Comparison of ENCODE assay signal across 16 mouse cellular contexts in the genomic region with DNA sequence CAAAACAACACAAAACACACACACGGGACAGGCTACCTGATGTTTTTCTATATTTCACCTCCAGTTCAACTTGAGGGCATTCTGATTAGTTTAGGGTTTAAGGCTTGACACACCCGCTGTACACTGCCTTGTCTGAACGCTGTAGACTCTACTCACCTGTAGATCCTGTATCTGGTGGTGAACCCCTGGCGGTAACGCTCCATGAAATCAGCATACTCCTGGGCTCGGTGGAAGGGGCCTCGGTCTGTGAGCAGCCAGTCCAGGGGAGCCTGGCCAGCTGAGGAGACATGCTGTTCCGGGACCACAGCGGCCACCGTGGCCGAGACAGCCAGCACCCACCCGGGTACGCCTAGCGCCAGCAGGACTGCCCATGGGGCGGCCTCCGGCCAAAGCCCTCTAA.
DNase-seq lines count a peak whose midpoint lies in the region; ATAC-seq lines count a peak whose summit lies in the region.
"Had no signal": no experiment of that assay in that cellular context is flagged by ENCODE, and none has a peak within 500 bp of the region (broad histone marks: within the 10 kb centered on the region; RNA-seq: fewer than 3 reads in every experiment).

No protein-coding gene starts in this region.

- no peaks in the 10 kb centered on the region; the same call in 1 of the 2 replicates for H3K4me1 ChIP-seq in forebrain, embryonic 11.5 days (replicated peaks; ENCODE audit: control insufficient read depth, insufficient read depth, low read length)
- H3K4me1 ChIP-seq in forebrain, embryonic 14.5 days (ENCODE audit: control insufficient read depth, insufficient read depth, low read length) = peaks cover 9% of the 10 kb centered on the region; the same call in 1 of the 2 replicates
- H3K4me1 ChIP-seq in hindbrain, embryonic 15.5 days (replicated peaks) = peaks cover 19% of the 10 kb centered on the region
- H3K4me1 ChIP-seq in hindbrain, embryonic 12.5 days = peaks cover 17% of the 10 kb centered on the region
- peaks cover 12% of the 10 kb centered on the region for H3K4me1 ChIP-seq in midbrain, embryonic 13.5 days (replicated peaks)
- H3K4me1 ChIP-seq in midbrain, embryonic 15.5 days = peaks cover 10% of the 10 kb centered on the region; the same call in 1 of the 2 replicates
- 0 out of 2 replicates have a peak, but pooled peaks cover 2% of the 10 kb centered on the region for H3K4me1 ChIP-seq in midbrain, embryonic 16.5 days (ENCODE audit: control insufficient read depth, insufficient read depth, low read length)
- H3K4me1 ChIP-seq: liver, embryonic 13.5 days had no signal

- no peaks in the 10 kb centered on the region for H3K36me3 ChIP-seq in forebrain, embryonic 11.5 days (ENCODE audit: control insufficient read depth, insufficient read depth, low read length)
- no peaks in the 10 kb centered on the region for H3K36me3 ChIP-seq in forebrain, embryonic 14.5 days (ENCODE audit: control insufficient read depth, insufficient read depth, low read length)
- no peaks in the 10 kb centered on the region for H3K36me3 ChIP-seq in hindbrain, embryonic 15.5 days
- no peaks in the 10 kb centered on the region for H3K36me3 ChIP-seq in hindbrain, embryonic 12.5 days
- no peaks in the 10 kb centered on the region for H3K36me3 ChIP-seq in midbrain, embryonic 13.5 days
- H3K36me3 ChIP-seq in midbrain, embryonic 15.5 days (replicated peaks) = no peaks in the 10 kb centered on the region
- no peaks in the 10 kb centered on the region for H3K36me3 ChIP-seq in midbrain, embryonic 16.5 days (ENCODE audit: control insufficient read depth, insufficient read depth, low read length)
- H3K36me3 ChIP-seq: heart, embryonic 13.5 days; limb, embryonic 13.5 days; liver, embryonic 13.5 days had no signal

- no peak overlapping the region for H3K4me2 ChIP-seq in forebrain, embryonic 11.5 days (ENCODE audit: low read depth, low read length, severe bottlenecking)
- H3K4me2 ChIP-seq in forebrain, embryonic 14.5 days (ENCODE audit: low read length) = no peak overlapping the region
- H3K4me2 ChIP-seq in hindbrain, embryonic 15.5 days = no peak overlapping the region
- H3K4me2 ChIP-seq in hindbrain, embryonic 12.5 days (replicated peaks) = no peak overlapping the region
- H3K4me2 ChIP-seq in midbrain, embryonic 13.5 days (replicated peaks) = no peak overlapping the region
- H3K4me2 ChIP-seq in midbrain, embryonic 15.5 days = no peak overlapping the region
- no peak overlapping the region for H3K4me2 ChIP-seq in midbrain, embryonic 16.5 days (ENCODE audit: low read length)
- H3K4me2 ChIP-seq: limb, embryonic 13.5 days; liver, embryonic 13.5 days had no signal

- H3K27me3 ChIP-seq in forebrain, embryonic 11.5 days (ENCODE audit: control insufficient read depth, insufficient read depth, low read length) = no peaks in the 10 kb centered on the region
- H3K27me3 ChIP-seq in forebrain, embryonic 14.5 days (replicated peaks; ENCODE audit: control insufficient read depth, insufficient read depth, low read length) = no peaks in the 10 kb centered on the region
- 0 out of 2 replicates have a peak, but pooled peaks cover 5% of the 10 kb centered on the region for H3K27me3 ChIP-seq in hindbrain, embryonic 15.5 days
- H3K27me3 ChIP-seq in hindbrain, embryonic 12.5 days = peaks cover 5% of the 10 kb centered on the region
- H3K27me3 ChIP-seq in midbrain, embryonic 13.5 days = peaks cover 4% of the 10 kb centered on the region; the same call in 1 of the 2 replicates
- H3K27me3 ChIP-seq in midbrain, embryonic 15.5 days (replicated peaks) = no peaks in the 10 kb centered on the region
- H3K27me3 ChIP-seq in midbrain, embryonic 16.5 days (ENCODE audit: control insufficient read depth, insufficient read depth, low read depth, low read length) = no peaks in the 10 kb centered on the region
- H3K27me3 ChIP-seq: heart, embryonic 13.5 days; limb, embryonic 13.5 days; liver, embryonic 13.5 days had no signal

- ATAC-seq in forebrain, embryonic 11.5 days (replicated peaks; ENCODE audit: low FRiP score) = no peak
- no peak for ATAC-seq in forebrain, embryonic 14.5 days
- 0 out of 2 replicates have a peak, but pooled peaks have one; percentile 28 for ATAC-seq in hindbrain, embryonic 15.5 days (ENCODE audit: low FRiP score, low read depth)
- no peak for ATAC-seq in hindbrain, embryonic 12.5 days (ENCODE audit: low FRiP score)
- peak; percentile 30; the same call in 1 of the 2 replicates for ATAC-seq in midbrain, embryonic 13.5 days
- ATAC-seq in midbrain, embryonic 15.5 days (replicated peaks) = no peak
- ATAC-seq in midbrain, embryonic 16.5 days = peak; percentile 41; the same call in 1 of the 2 replicates

- no peaks in the 10 kb centered on the region for H3K9me3 ChIP-seq in forebrain, embryonic 11.5 days (ENCODE audit: control insufficient read depth, low read length)
- no peaks in the 10 kb centered on the region for H3K9me3 ChIP-seq in forebrain, embryonic 14.5 days (replicated peaks; ENCODE audit: control insufficient read depth, low read length)
- H3K9me3 ChIP-seq in hindbrain, embryonic 15.5 days = no peaks in the 10 kb centered on the region
- no peaks in the 10 kb centered on the region for H3K9me3 ChIP-seq in hindbrain, embryonic 12.5 days (replicated peaks)
- H3K9me3 ChIP-seq in midbrain, embryonic 13.5 days = no peaks in the 10 kb centered on the region
- H3K9me3 ChIP-seq in midbrain, embryonic 15.5 days = no peaks in the 10 kb centered on the region
- no peaks in the 10 kb centered on the region for H3K9me3 ChIP-seq in midbrain, embryonic 16.5 days (replicated peaks; ENCODE audit: control insufficient read depth, low read length, poor library complexity, severe bottlenecking)
- H3K9me3 ChIP-seq: heart, embryonic 13.5 days; limb, embryonic 13.5 days; liver, embryonic 13.5 days had no signal

- no peak overlapping the region for H3K9ac ChIP-seq in forebrain, embryonic 11.5 days (ENCODE audit: low read length)
- H3K9ac ChIP-seq in forebrain, embryonic 14.5 days (ENCODE audit: low read length) = no peak overlapping the region
- H3K9ac ChIP-seq in hindbrain, embryonic 15.5 days = no peak overlapping the region
- H3K9ac ChIP-seq in hindbrain, embryonic 12.5 days = no peak overlapping the region
- no peak overlapping the region for H3K9ac ChIP-seq in midbrain, embryonic 13.5 days (replicated peaks)
- no peak overlapping the region for H3K9ac ChIP-seq in midbrain, embryonic 15.5 days
- no peak overlapping the region for H3K9ac ChIP-seq in midbrain, embryonic 16.5 days (ENCODE audit: low read depth, low read length)
- H3K9ac ChIP-seq: heart, embryonic 13.5 days; limb, embryonic 13.5 days; liver, embryonic 13.5 days had no signal

- 37% methylated on average over 16 of the region's 16 CpGs for WGBS in forebrain, embryonic 11.5 days
- WGBS in forebrain, embryonic 14.5 days = 37% methylated on average over 16 of the region's 16 CpGs
- 36% methylated on average over 16 of the region's 16 CpGs for WGBS in hindbrain, embryonic 15.5 days
- WGBS in hindbrain, embryonic 12.5 days = 31% methylated on average over 16 of the region's 16 CpGs
- 40% methylated on average over 16 of the region's 16 CpGs for WGBS in midbrain, embryonic 13.5 days
- 35% methylated on average over 16 of the region's 16 CpGs for WGBS in midbrain, embryonic 15.5 days
- WGBS in midbrain, embryonic 16.5 days = 32% methylated on average over 16 of the region's 16 CpGs

- H3K27ac ChIP-seq in forebrain, embryonic 11.5 days (ENCODE audit: low read depth, low read length) = no peak overlapping the region
- no peak overlapping the region for H3K27ac ChIP-seq in forebrain, embryonic 14.5 days (ENCODE audit: low read depth, low read length)
- no peak overlapping the region for H3K27ac ChIP-seq in hindbrain, embryonic 15.5 days (replicated peaks)
- H3K27ac ChIP-seq in hindbrain, embryonic 12.5 days = no peak overlapping the region
- H3K27ac ChIP-seq in midbrain, embryonic 13.5 days = no peak overlapping the region
- no peak overlapping the region for H3K27ac ChIP-seq in midbrain, embryonic 15.5 days
- no peak overlapping the region for H3K27ac ChIP-seq in midbrain, embryonic 16.5 days (ENCODE audit: low read length)
- H3K27ac ChIP-seq: limb, embryonic 13.5 days; liver, embryonic 13.5 days had no signal

- H3K4me3 ChIP-seq in forebrain, embryonic 11.5 days (ENCODE audit: low read depth, low read length) = no peak overlapping the region
- H3K4me3 ChIP-seq in forebrain, embryonic 14.5 days (ENCODE audit: low read depth, low read length) = no peak overlapping the region
- no peak overlapping the region for H3K4me3 ChIP-seq in hindbrain, embryonic 15.5 days
- no peak overlapping the region for H3K4me3 ChIP-seq in hindbrain, embryonic 12.5 days
- H3K4me3 ChIP-seq in midbrain, embryonic 13.5 days (replicated peaks) = no peak overlapping the region
- H3K4me3 ChIP-seq in midbrain, embryonic 15.5 days = no peak overlapping the region
- H3K4me3 ChIP-seq in midbrain, embryonic 16.5 days (ENCODE audit: low read depth, low read length) = no peak overlapping the region
- H3K4me3 ChIP-seq: heart, embryonic 13.5 days; limb, embryonic 13.5 days; liver, embryonic 13.5 days had no signal

- peak; percentile 55 for DNase-seq in forebrain, embryonic 11.5 days (ENCODE audit: low spot score)
- no peak for DNase-seq in forebrain, embryonic 14.5 days (ENCODE audit: low spot score)
- no peak for DNase-seq in spleen, postnatal 14 days (ENCODE audit: low spot score in 2 of 2)
- DNase-seq: adrenal gland, adult 8-10 months; cerebellum, adult 9-11 months; embryo, embryonic 11 days; kidney, adult 8-10 months; liver, embryonic 13.5 days; thymus, postnatal 25 days had no signal

Comparison
In these comparisons a context has a peak if more than half of its experiments do, and no peak if none do; other contexts are left out.
1. ATAC-seq: peak in hindbrain, embryonic 15.5 days (single experiment), midbrain, embryonic 13.5 days (single experiment) and midbrain, embryonic 16.5 days (single experiment); none in forebrain, embryonic 11.5 days (single experiment), forebrain, embryonic 14.5 days (single experiment), hindbrain, embryonic 12.5 days (single experiment) and midbrain, embryonic 15.5 days (single experiment).